Mouse (Mus musculus) stomach, postnatal 0 days (tissue): Measurements from ENCODE around the gene Auts2. TPM values are rescaled to one million over a fixed set of nuclear protein-coding genes. Genes with fewer than 3 reads are reported as not detected.

Experiments
- ATAC-seq: fragments of 200-750 bp; cut with Nextera tagmentation; 2 replicates; pipeline ENCODE4 v1.8.0; 2017; ENCODE audit not compliant: low FRiP score, low TSS enrichment
- DNase-seq: peaks from one replicate; pipeline ENCODE4 v3.0.0-alpha.2; 2016; ENCODE audit warnings: low spot score
- H3K27ac ChIP-seq: fragments of 300-500 bp; sonication (generic); replicated peaks from 2 replicates; pipeline ENCODE4 v1.5.1; 2014; ENCODE audit warnings: mild to moderate bottlenecking, control low read depth
- H3K27me3 ChIP-seq: fragments of 300-500 bp; sonication (generic); 2 replicates; pipeline ENCODE4 v1.6.1; 2014; ENCODE audit warnings: low read length; ENCODE audit not compliant: control insufficient read depth, insufficient read depth
- H3K36me3 ChIP-seq: fragments of 300-500 bp; sonication (generic); 2 replicates; pipeline ENCODE4 v1.6.1; 2014; ENCODE audit warnings: low read length, mixed read lengths; ENCODE audit not compliant: control insufficient read depth, insufficient read depth
- H3K4me1 ChIP-seq: fragments of 300-500 bp; sonication (generic); replicated peaks from 2 replicates; pipeline ENCODE4 v1.6.1; 2014; ENCODE audit warnings: antibody characterized with exemption; ENCODE audit not compliant: control insufficient read depth, insufficient read depth
- H3K4me2 ChIP-seq: fragments of 300-500 bp; sonication (generic); replicated peaks from 2 replicates; pipeline ENCODE4 v1.6.1; 2014; ENCODE audit warnings: low read depth, mild to moderate bottlenecking, control low read depth, moderate library complexity
- H3K4me3 ChIP-seq: fragments of 300-500 bp; sonication (generic); 2 replicates; pipeline ENCODE4 v1.5.1; 2014; ENCODE audit warnings: low read depth, low read length, control low read depth
- H3K9ac ChIP-seq: fragments of 300-500 bp; sonication (generic); 2 replicates; pipeline ENCODE4 v1.6.1; 2014; ENCODE audit warnings: mild to moderate bottlenecking, low read length, control low read depth, mixed read lengths
- H3K9me3 ChIP-seq: fragments of 300-500 bp; sonication (generic); 2 replicates; pipeline ENCODE4 v1.6.1; 2016; ENCODE audit warnings: low read length; ENCODE audit not compliant: control insufficient read depth
- CTCF ChIP-seq: IDR thresholded peaks from 2 replicates; pipeline ENCODE4 v1.5.1; 2016; ENCODE audit warnings: antibody characterized with exemption, low read depth, mild to moderate bottlenecking, moderate library complexity
- EP300 ChIP-seq: optimal IDR thresholded peaks from 2 replicates; pipeline ENCODE3; 2016; ENCODE audit warnings: antibody characterized with exemption
- WGBS: fragments of 180-500 bp; shearing (Covaris S2); extraction: QIAGEN DNeasy Blood & Tissue Kit; methylation state at CpG from one replicate; pipeline ENCODE4 v1.1.7; 2014; 5-methylcytosine and 5-hydroxymethylcytosine counted together
- polyA plus RNA-seq: library from polyadenylated mRNA; unstranded; fragments of >200 nt; fragmentation: Nextera tagmentation; extraction: Ambion mirVana; gene quantifications from 2 replicates; pipeline ENCODE4 v1.2.1, GENCODE M21; 2015

Auts2 gene
- polyA plus RNA-seq, 1 experiment from 2014 or later = 7.3 TPM

DNA sequence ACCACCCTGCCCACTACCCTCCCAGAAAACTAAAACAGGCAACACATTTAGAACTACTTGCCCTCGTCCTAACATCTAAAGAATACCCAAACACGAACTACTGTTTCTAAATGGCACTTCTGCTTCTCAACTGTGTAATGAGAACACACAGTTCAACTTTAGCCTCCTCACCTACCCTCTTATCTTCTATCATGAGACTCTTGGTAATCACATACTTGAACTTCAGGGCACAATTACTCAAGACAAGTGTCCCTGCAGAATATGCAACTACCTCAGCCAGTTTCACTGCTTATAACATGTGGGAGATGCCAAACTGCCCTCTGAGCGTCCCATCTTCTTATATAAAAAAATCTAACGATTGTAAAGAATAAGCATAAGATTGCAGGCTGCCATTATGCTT, 5.7 kb downstream of the Auts2 start:
- Histone ChIP-seq H3K27ac (no peak overlapping the region), H3K4me1 (no peaks in the 10 kb centered on the region), H3K9me3 (no peaks in the 10 kb centered on the region), H3K4me3 (no peak overlapping the region), H3K27me3 (no peaks in the 10 kb centered on the region), H3K36me3 (no peaks in the 10 kb centered on the region), H3K4me2 (no peak overlapping the region), H3K9ac (no peak overlapping the region)
- no peak for ATAC-seq
- 81% methylated on average over 4 of the region's 4 CpGs for WGBS
- no peak for DNase-seq
- TF ChIP-seq EP300 (no peak), CTCF (no peak)

DNA sequence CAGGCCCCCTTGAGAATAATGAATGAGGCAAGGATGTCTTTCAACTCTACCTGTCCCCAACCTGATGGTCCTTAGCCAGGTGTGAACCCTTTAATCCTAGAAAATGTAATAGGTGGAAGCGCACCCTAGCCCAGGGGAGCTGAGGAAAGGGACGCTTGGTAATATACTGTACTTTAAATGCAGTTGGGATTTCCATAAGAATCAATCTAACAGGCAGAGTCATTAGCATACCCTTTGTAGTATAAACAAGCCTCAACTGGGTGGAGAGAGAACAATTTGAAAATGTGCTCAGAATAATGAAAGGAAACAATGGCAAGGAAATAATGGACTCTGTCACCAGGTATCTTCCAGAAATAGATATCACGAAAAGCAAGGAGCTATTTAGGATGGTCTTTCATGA, 16.7 kb downstream of the Auts2 start:
- H3K27me3 ChIP-seq = no peaks in the 10 kb centered on the region
- no peak overlapping the region for H3K4me2 ChIP-seq
- DNase-seq (no peak), ATAC-seq (no peak)
- H3K9ac ChIP-seq = no peak overlapping the region
- H3K9me3 ChIP-seq = no peaks in the 10 kb centered on the region
- no peak overlapping the region for H3K4me3 ChIP-seq
- H3K36me3 ChIP-seq = no peaks in the 10 kb centered on the region
- TF ChIP-seq CTCF (no peak), EP300 (no peak)
- no peak overlapping the region for H3K27ac ChIP-seq
- 86% methylated on average over 3 of the region's 3 CpGs for WGBS
- H3K4me1 ChIP-seq = no peaks in the 10 kb centered on the region

DNA sequence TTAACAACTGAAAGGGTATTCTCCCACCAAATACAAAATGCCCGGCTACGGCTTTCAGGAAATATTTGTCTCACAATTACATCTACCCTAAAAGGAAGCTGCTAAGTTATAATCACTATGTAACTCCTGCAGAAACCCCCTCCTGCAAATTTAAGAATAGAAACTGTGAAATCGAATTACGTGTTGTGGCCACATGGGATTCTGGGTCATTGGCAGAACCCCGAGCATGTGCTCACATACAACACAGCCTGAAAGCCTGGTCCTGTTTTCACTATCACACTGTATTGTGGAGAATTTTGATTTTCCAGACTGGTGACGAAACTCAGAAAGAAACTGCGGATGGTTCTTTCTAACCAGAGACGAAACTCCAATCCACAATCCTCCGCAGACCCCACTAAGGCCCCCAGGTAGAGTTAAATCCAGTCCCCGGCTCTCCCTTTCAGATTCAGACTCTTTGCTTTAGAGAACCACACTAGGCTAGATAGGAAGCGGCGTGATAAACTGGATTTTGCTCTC, 21.7 kb downstream of the Auts2 start:
- TF ChIP-seq CTCF (no peak), EP300 (no peak)
- DNase-seq = no peak

DNA sequence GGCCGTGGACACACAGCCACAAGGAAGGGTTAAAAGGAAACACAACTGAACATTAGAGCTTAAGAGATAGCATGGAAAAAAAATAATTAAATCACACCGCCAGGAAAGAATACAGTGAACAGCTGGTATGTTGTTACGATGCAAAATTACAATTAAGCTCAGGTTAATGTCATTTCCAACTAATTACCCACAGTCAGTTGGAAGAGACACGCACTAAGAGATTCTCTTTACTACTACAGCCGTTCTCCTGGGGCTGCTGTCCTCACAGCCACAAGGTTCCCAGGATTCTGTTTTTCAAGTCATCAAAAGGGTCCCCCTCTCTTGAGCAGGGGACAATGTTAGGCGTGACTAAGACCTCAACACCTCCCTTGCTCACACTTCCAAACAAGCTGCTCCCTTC, 25.3 kb downstream of the Auts2 start:
- ATAC-seq = no peak
- TF ChIP-seq CTCF = no peak
- no peak for TF ChIP-seq EP300
- H3K36me3 ChIP-seq = no peaks in the 10 kb centered on the region
- no peak overlapping the region for H3K9ac ChIP-seq
- H3K4me1 ChIP-seq = no peaks in the 10 kb centered on the region; the same call in 1 of the 2 replicates
- WGBS = 86% methylated on average over 6 of the region's 6 CpGs
- H3K27me3 ChIP-seq = no peaks in the 10 kb centered on the region
- H3K4me2 ChIP-seq = no peak overlapping the region
- no peak overlapping the region for H3K27ac ChIP-seq
- H3K9me3 ChIP-seq = no peaks in the 10 kb centered on the region
- DNase-seq = no peak
- H3K4me3 ChIP-seq = no peak overlapping the region

More for the DNA sequence above, 21.7 kb downstream of the Auts2 start:
- Histone ChIP-seq H3K9ac (no peak overlapping the region), H3K27me3 (no peaks in the 10 kb centered on the region), H3K36me3 (no peaks in the 10 kb centered on the region), H3K27ac (no peak overlapping the region), H3K4me1 (no peaks in the 10 kb centered on the region), H3K4me3 (no peak overlapping the region), H3K4me2 (no peak overlapping the region), H3K9me3 (no peaks in the 10 kb centered on the region)
- ATAC-seq = no peak
- WGBS = 81% methylated on average over 12 of the region's 12 CpGs

DNA sequence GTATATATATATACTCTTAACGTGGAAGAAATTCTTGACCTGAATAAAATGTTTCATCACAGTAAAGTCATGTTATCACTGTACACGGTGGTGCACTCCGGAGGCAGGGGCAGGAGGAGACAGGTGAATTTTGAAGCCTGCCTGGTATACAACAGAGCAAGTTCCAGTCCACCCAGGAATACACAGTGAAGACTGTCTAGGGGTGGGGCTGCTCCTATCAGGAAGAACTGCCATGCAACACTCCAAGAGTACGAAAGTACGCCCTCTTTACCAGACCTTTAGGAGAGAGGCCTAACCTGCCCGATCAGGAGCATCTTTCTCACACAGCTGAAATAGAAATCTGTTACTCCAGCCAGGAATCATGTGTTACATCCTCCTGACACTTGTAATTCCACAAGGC, 28.6 kb downstream of the Auts2 start:
- TF ChIP-seq CTCF (no peak), EP300 (no peak)
- 65% methylated on average over 6 of the region's 6 CpGs for WGBS

DNA sequence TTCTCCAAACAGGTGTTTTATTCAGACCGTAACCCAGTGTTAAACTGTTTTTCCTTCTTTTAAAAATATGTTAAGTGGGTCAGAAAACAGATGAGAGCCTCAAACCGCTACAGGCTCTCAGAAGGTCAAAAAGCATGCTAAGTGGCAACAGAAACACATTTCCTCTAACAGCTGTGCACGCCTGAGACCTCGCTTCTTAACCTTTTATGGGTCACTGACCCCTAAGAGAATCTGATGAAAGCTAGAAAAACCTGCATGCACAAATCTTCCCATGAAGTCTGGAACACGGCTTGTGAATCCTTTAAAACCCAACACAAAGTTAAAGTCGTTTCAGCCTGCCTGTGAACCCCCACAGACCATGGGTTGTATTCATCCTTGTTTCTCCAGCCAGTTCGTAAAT, 29.9 kb downstream of the Auts2 start:
- TF ChIP-seq EP300 (no peak), CTCF (no peak)
- ATAC-seq = no peak
- WGBS = 77% methylated on average over 7 of the region's 7 CpGs

More for the DNA sequence above, 28.6 kb downstream of the Auts2 start:
- Histone ChIP-seq H3K9ac (no peak overlapping the region), H3K27ac (no peak overlapping the region), H3K36me3 (no peaks in the 10 kb centered on the region), H3K4me3 (no peak overlapping the region), H3K27me3 (no peaks in the 10 kb centered on the region), H3K4me2 (no peak overlapping the region), H3K9me3 (no peaks in the 10 kb centered on the region), H3K4me1 (no peaks in the 10 kb centered on the region; the same call in 1 of the 2 replicates)
- no peak for ATAC-seq
- no peak for DNase-seq

More for the DNA sequence above, 29.9 kb downstream of the Auts2 start:
- DNase-seq = no peak
- H3K4me1 ChIP-seq = no peaks in the 10 kb centered on the region; the same call in 1 of the 2 replicates
- no peak overlapping the region for H3K27ac ChIP-seq
- H3K9ac ChIP-seq = no peak overlapping the region
- no peaks in the 10 kb centered on the region for H3K36me3 ChIP-seq
- H3K4me2 ChIP-seq = no peak overlapping the region
- H3K9me3 ChIP-seq = no peaks in the 10 kb centered on the region
- no peaks in the 10 kb centered on the region for H3K27me3 ChIP-seq
- no peak overlapping the region for H3K4me3 ChIP-seq
